Mouse (Mus musculus) cerebellum, adult 2 months (tissue): ENCODE measurements around the gene Schip1.

Experiments used
- CTCF ChIP-seq: fragments of 200-500 bp; IDR thresholded peaks from 2 replicates; pipeline ENCODE4 v1.5.1; 2011; ENCODE audit warnings: low read depth, mild to moderate bottlenecking, control low read depth, low read length, moderate library complexity, borderline replicate concordance; ENCODE audit not compliant: insufficient read depth
- POLR2A ChIP-seq: fragments of 200-500 bp; IDR thresholded peaks from 2 replicates; pipeline ENCODE4 v1.6.1; 2011; ENCODE audit warnings: low read length, control low read depth, borderline replicate concordance; ENCODE audit not compliant: insufficient read depth

- TF ChIP-seq CTCF (no peak), POLR2A (no peak)
These were observed 503.0 kb downstream of the Schip1 start for GRCm38 (mm10) chr3:68567581-68567980.
